Mouse (Mus musculus) natural killer cell, adult 2 months (primary cell): ENCODE measurements around the gene Ppm1h.
"Not testable (repeated sequence)": the region's sequence is repeated elsewhere in the genome, so short reads cannot be mapped to it uniquely, and the experiment has no call there.

ENCODE experiments used
- DNase-seq, 2 experiments: peaks; one replicate each; pipeline ENCODE4 v3.0.0; 2022; ENCODE audit warnings: low spot score in 2 of 2

Gene Ppm1h

GRCm38 (mm10) chr10:122930520-122930919 lies 252.0 kb downstream of the Ppm1h start:
- no peak for DNase-seq

GRCm38 (mm10) chr10:122931193-122931832 lies 252.8 kb downstream of the Ppm1h start:
- DNase-seq: no peak

- no peak for DNase-seq
Observed at GRCm38 (mm10) chr10:122931851-122932550, 253.4 kb downstream of the Ppm1h start.

GRCm38 (mm10) chr10:122933053-122933838 lies 254.7 kb downstream of the Ppm1h start:
- DNase-seq: no peak

GRCm38 (mm10) chr10:122935406-122935805 lies 256.8 kb downstream of the Ppm1h start:
- not testable (repeated sequence) for DNase-seq

GRCm38 (mm10) chr10:122937380-122937779 lies 258.8 kb downstream of the Ppm1h start:
- DNase-seq: not testable (repeated sequence)

- DNase-seq: no peak
Observed at GRCm38 (mm10) chr10:122939546-122939945, 261.0 kb downstream of the Ppm1h start.

- no peak for DNase-seq
Observed at GRCm38 (mm10) chr10:122942771-122943170, 264.2 kb downstream of the Ppm1h start.

- DNase-seq: no peak
Observed at GRCm38 (mm10) chr10:122943824-122944223, 265.3 kb downstream of the Ppm1h start.

GRCm38 (mm10) chr10:122944888-122945287 lies 266.3 kb downstream of the Ppm1h start:
- no peak for DNase-seq

GRCm38 (mm10) chr10:122950966-122951365 lies 272.4 kb downstream of the Ppm1h start:
- DNase-seq: no peak

- DNase-seq: no peak
Observed at GRCm38 (mm10) chr10:122953576-122953975, 275.0 kb downstream of the Ppm1h start.

GRCm38 (mm10) chr10:122957918-122958317 lies 279.4 kb downstream of the Ppm1h start:
- no peak for DNase-seq

- DNase-seq: no peak
Observed at GRCm38 (mm10) chr10:122958699-122959098, 280.1 kb downstream of the Ppm1h start.

GRCm38 (mm10) chr10:122960216-122960615 lies 281.7 kb downstream of the Ppm1h start:
- no peak for DNase-seq

- no peak for DNase-seq
Observed at GRCm38 (mm10) chr10:122960738-122961137, 282.2 kb downstream of the Ppm1h start.

- no peak for DNase-seq
Observed at GRCm38 (mm10) chr10:122961494-122961893, 282.9 kb downstream of the Ppm1h start.

- DNase-seq: no peak
Observed at GRCm38 (mm10) chr10:122962651-122963050, 284.1 kb downstream of the Ppm1h start.

GRCm38 (mm10) chr10:122963463-122964240 lies 285.1 kb downstream of the Ppm1h start:
- DNase-seq: no peak

GRCm38 (mm10) chr10:122964241-122964636 lies 285.7 kb downstream of the Ppm1h start:
- no peak for DNase-seq

GRCm38 (mm10) chr10:122965650-122966049 lies 287.1 kb downstream of the Ppm1h start:
- not testable (repeated sequence) for DNase-seq

GRCm38 (mm10) chr10:122966421-122966820 lies 287.9 kb downstream of the Ppm1h start:
- DNase-seq: no peak
